Mouse (Mus musculus): ENCODE data around the gene Cxadr.
"Not testable (repeated sequence)": the region's sequence is repeated elsewhere in the genome, so short reads cannot be mapped to it uniquely, and the experiment has no call there.

The Cxadr gene

DNA sequence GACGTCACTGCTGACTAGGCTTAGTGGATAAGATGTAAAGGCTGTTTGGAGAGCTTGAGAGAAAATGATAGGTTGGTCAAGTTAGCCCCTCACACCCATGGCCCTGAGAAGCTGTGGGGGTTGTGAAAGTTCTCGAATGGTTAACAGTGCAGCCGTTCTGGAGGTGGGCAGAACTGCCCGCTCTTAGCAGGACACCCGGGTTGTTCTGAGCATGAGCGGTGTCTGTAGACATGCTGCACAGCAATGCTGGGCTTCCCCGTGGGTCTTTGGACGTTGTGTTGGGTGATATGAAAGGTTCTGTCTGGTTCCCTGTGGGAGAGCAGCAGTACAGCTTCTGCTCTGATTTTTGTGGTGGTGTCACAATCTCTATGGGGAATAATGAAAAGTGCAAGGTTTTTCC lies 5.3 kb downstream of the Cxadr start:
- no peak for DNase-seq (ENCODE audit: low spot score in 2 of 2)

DNA sequence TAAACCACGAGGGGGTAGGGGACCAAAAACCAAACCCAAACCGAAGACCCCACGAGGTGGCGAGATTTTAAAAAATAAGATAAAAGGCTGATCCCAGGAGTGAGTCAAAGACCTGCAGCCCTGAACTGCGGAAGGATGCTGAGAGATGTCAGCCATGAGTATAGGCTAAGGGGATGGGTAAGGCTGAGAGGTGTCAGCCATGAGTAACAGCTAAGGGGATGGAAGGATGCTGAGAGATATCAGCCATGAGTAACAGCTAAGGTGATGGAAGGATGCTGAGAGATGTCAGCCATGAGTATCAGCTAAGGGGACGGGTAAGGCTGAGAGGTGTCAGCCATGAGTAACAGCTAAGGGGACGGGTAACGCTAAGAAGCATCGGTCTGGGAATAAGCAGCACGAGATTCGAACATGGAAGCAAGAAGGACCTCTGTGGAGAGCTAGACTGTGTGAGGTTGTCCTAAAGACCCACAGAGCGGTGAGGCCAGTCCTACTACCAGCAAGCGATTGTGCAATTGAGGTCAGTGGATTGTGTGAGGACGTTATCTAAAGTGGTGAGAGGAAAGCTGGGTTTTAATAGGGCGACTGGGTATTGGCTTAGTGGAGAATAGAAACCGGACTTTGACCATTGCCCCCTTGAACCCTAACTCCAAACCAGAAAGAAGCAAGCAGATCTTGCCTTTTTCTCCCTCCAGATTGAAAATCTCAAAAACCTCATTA lies 6.3 kb downstream of the Cxadr start:
- no peak for DNase-seq (ENCODE audit: low spot score in 2 of 2)

DNA sequence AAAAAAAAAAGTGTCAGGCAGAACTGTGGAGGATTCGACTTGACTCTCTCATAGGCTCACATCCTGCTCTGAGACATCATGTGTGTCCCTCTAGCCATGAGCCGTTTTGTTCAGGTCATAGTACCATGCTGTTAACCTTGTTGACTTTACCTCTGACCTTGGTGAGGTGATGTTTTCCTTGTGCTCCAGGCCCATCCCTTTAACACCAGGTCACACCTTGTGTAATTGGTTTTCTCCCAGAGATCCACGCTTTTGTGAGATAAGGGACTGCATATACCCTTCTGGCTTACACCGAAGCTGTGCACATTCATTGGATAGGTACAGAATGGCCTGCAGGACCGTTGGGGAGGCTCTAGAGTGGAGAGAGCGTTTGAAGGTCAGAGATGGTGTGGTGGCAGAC lies 8.0 kb downstream of the Cxadr start:
- DNase-seq (ENCODE audit: low spot score in 2 of 2): no peak

DNA sequence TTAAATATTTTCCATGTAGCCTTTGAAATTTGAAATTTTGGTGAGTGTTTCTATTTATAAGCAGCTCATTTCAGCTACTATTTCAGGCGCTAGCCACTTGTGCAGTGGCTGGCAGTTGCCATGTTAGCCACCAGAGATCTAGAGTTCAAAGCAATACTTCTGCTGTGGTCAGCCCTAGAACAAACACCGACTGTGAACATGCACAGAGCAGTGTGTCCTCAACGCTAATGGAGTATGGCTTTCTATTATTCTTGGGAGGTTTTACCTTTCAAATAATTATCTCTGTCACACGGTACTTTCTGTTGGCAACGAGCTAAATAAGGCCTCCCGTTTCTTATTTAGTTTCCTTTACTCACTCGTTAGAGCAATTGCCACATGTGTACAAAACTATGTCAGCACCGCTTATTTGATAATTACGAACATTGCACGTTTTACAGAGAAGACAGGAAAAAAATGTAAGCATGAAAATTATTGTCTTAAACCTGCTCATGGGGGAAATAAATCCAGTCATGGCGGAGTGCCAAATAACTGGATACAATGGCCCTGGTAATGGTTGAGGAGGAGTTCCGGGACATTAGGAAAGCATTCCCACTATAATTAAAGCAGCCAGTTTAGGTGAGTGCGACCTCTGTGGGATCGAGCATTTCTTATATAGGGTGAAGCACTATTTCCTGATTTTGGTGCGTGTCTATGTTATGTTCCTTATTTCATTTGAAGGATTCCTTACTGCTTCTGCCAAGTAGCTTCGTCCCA lies 12.0 kb downstream of the Cxadr start:
- DNase-seq (ENCODE audit: low spot score in 2 of 2): no peak

DNA sequence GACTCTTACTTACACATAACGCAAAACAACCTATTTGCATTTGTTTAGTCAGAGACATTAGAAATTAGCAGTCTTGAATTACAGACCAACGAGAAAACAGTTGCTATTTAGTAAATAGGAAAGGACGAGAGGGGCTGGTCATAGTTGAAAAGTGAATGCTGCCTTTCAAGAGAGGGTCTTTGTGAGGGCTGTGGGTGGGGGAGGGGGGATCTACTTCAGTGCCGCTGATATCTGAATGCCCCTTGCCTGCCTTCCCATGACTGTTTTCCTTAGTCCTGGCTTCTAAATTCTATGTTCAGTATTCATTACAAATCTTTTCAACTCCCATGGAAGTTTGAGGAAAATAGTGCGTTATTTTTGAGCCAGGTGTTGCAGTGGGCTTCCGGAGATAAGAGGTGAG lies 12.7 kb downstream of the Cxadr start:
- DNase-seq (ENCODE audit: low spot score in 2 of 2): no peak

DNA sequence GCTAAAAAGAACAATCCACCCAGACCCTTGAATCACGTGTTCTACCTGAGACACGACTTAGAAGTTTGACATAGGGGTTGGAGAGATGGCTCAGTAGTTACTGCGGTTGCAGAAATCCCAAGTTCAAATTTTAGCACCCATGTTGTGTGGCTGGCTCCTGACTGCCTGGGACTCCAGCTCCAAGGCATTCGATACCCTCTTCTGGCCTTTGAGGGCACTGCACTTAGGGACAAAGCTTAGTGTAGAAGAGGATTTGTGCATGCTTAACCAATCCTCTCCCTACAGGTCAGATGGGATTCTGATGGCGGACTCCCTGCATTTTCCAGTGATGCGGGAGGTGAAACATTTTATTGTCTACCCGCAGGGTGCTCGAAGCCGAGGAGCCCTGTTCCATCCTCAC lies 15.6 kb downstream of the Cxadr start:
- peak; percentile 32 to 73 for DNase-seq (ENCODE audit: low spot score in 2 of 2)

DNA sequence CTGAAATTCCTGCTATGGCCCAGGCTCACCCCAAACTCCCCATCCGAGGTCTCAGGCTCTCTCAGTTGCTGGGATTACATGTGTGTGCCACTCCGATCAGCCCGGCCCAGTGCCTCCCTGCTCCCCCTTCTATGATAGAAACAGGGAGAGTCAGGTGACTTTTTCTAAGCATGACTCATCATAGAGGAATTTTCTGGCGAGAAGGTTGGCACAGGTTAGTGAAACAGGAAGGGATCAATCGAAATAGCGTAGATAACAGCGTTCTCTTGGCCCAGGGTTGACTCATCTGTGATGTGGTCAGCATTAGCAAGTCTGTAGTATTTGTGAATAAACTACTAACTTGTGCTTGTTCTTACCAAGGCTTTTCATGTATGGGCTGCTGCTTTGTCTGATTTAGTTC lies 16.7 kb downstream of the Cxadr start:
- no peak for DNase-seq (ENCODE audit: low spot score in 2 of 2)

DNA sequence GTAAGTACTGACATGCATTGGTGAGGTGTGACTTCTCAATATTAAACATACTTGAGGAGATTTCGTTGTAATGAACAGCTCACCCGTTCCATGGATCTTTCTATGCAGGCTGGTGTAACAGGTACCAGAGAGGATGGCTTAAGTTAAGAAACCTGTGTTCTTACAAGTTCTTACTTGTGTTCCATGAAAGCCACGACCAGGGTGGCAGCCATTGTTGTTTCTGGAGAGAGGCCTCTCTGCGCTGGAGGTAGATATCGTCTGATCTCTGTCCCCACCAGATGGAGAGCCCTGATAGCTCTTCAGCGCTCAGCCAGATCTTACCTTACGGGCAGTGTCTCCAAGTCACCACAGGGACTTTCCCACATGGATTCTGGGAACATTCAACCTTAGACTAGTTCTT lies 18.4 kb downstream of the Cxadr start:
- no peak for DNase-seq (ENCODE audit: low spot score in 2 of 2)

DNA sequence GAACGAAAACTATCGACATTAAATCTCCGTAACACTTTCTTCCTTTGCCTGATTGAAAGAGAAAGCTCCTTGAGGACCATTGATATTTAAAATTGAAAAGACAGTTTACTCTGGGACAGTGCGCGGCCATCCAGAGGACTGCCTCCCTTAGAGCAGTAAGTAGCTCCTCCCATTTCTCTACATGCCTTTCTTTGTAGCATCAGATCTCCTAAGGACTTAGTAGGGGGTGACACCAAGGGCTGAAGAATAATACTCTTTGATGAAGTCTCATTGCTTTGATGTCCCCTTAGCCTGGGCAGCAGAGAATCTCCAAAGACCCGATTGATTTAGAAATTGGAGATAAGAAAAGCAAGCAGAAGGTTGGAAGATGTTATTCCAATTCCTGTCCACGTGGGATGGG lies 20.3 kb downstream of the Cxadr start:
- no peak for DNase-seq (ENCODE audit: low spot score in 2 of 2)

DNA sequence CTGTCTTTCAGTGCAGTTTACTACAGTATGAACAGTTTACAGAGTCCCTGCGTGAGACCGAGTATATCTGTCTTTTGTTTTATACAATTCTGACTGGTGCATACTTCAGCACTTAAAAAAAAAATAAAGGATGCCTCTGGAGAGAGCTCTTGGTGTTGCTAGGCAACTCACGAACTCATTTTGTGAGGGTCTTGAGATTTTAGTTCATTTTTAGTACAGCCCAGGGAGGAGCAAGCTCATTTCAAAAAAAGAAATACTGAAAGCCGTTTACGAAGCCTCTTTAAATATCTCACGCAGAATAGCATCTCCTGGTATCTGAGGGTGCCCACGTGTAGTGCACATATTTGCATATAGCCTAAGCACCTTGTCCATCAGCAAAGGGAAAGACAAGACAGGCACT lies 20.9 kb downstream of the Cxadr start:
- peak in 1 of 2 experiments; percentile 66 for DNase-seq (ENCODE audit: low spot score in 2 of 2)

DNA sequence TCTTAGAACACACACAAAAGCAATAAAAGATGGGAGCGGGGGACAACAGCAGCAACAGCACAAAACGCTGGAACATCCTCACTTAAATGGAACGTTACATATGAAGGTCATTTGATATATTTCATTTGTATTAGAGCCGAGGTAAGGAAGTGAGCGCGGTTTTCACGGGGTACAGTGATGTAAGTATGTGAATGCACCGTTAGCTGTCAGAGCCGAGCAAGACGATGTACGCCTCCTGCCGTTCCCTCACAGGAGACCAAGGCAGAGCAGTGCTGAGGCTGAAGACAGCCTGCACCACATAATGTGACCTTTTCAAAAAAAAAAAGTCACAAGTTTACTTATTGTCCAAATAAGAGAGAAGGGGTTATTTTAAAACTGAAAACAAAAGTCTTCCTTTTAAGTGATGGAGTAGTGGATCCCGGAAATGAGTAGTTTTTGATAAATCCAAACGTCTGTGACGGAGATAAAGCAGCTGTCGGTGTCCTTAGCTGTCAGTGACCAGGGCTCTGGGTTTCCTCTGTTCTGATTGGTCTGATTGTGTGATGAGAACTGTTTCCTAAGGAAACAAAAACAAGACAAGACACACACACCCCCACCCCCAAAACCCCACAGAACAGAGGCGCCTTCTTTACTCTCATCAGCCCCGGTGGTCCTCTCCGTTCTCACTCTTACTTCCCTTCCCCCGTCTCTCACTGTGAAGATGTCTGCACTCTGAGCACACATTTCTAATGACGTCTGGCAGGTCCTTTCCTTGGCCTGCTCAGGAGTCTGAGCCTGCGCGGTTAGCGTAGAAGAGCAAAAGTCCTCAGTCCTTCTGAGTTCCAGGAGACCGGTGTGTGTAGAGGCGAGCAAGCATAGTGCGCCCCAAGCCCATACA lies 24.9 kb downstream of the Cxadr start:
- no peak for DNase-seq (ENCODE audit: low spot score in 2 of 2)

DNA sequence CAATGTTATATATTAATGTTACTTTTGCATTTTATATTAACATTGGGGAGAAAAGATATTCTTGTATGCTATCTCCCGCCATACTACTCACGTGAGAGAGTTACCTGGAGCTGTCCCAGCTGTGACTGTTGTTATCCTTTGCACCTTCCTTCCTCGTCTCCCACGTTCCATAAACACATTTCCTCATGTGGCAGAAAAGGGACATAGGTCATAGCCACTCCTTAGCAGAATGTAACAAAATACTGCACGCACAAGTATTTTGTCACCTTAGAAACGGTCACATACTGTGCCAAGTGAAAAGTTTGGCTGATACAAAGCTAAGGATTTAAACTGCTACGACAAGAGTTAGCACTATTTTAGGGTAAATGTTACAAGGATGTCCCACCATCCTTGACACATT lies 26.3 kb downstream of the Cxadr start:
- no peak for DNase-seq (ENCODE audit: low spot score in 2 of 2)

DNA sequence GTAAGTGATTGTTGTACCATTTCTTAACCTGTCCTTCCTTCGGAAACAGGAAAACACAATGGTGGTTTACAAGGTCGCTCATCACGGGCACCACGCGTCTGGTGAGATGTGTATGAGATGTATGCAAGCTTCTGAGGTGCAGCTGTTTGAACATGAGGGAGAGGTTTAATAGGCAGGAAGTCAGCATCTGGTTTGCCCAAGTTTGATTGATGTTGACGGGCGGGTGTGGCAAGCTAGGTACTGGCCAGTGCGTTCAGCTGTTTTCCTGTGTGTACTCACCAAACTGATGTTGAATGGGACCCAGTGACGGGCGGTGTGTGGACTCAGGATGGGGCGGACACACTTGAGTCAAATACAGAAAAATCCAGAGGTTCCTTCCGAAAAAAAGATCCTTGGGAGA lies 26.7 kb downstream of the Cxadr start:
- DNase-seq (ENCODE audit: low spot score in 2 of 2): no peak

DNA sequence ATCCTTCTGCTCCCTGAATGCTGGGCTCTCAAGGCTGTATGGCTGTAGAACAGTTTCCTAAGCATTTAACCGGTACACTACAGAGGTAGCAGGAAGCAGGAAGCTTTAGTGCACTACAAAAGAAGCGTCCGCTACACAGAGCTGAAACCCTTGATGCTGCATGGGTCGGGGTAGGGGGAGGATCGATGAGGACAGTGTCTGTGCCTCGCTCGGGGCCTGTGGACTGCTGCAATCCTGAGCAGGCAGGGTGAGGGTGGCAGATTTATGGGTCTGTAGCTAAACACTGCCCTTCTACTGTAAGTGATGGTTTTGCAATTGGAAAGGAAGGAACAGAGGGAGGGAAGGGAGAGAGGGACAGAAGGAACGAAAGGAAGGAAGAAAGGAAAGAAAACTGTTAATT lies 35.9 kb downstream of the Cxadr start:
- no peak for DNase-seq (ENCODE audit: low spot score in 2 of 2)

DNA sequence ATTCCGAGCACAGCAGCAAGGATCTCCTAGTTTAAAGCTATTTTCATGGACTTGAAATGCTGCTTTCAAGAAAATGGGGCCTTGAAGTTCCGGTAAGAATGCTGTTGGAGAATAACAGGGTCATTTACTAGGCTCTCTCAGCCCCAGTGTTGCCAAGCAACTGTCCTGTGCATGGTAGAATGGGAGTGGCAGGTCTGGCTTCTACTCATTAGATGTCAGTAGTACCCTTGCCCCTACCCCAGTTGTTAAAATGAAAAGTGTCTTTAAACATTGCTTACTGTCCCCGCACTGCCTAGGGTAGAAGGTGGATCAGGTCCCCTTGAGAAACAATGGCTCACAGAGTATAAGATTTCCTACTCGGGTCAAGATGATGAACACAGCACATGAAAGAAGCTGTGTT lies 40.1 kb downstream of the Cxadr start:
- DNase-seq (ENCODE audit: low spot score in 2 of 2): no peak

DNA sequence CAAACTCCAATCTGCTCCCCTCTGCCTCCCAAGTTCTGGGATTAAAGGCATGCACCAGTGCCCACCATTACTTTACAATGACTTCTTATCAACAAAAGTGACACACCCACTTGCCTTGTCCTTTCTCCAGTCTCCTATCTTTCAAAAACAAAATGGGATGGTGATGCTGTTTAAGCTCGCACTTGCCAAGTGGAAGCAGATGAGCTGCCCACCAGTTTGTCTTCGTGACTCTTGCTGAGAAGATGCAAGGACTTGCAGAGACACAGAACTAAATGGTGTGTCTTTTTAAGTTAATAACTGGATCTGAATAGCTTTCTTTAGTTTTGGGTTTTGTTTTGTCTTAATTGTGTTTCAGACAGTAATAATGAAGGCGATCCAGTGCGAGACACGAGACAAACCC lies 41.5 kb downstream of the Cxadr start:
- DNase-seq (ENCODE audit: low spot score in 2 of 2): no peak

DNA sequence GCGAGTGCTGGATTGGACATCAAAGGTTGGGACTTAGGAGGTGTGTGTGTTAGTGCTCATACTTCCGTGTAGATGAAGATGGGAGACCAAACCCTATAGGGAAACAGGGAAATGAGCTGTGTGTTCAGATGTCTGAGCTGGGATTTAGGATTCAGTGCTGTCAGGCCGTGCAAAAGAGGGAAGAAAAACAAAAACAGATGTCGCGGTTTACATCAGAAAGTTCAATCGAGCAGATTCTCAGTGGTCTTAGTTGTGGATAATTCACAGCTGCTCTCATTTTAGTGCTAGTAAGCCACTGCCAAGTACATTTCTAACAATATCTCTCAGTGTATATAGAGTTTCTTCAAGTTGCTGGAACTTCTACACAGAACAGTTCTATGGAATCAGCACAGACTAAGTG lies 42.5 kb downstream of the Cxadr start:
- no peak for DNase-seq (ENCODE audit: low spot score in 2 of 2)

DNA sequence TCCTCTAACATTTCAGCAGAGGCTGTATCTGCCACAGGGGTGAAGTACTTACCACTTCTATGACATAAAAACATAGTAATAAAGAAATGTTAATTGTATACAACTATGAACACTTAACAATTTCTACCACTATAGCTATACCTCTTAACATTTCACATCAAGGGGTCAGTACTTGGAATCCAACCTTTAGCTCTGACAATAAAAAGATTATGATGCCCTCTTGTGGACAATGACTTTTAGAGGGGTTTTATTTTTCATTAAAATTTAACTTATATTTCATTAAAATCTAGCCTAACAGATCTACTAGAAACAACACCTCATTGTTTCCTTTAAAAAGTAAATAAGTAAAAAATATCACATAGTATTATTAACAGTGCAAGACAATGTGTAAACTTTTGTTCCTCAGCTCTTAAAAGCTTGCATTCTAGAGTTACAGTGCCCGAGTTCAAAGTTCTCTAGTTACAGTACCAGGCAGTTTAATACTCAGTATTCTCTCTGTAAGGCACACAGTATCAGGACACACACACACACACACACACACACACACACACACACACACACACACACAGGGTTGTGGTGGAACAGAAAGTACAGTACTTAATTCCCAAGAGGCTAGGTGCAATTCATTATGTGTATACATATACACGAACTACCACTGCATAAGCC lies 45.5 kb downstream of the Cxadr start:
- no peak for DNase-seq (ENCODE audit: low spot score in 2 of 2)

DNA sequence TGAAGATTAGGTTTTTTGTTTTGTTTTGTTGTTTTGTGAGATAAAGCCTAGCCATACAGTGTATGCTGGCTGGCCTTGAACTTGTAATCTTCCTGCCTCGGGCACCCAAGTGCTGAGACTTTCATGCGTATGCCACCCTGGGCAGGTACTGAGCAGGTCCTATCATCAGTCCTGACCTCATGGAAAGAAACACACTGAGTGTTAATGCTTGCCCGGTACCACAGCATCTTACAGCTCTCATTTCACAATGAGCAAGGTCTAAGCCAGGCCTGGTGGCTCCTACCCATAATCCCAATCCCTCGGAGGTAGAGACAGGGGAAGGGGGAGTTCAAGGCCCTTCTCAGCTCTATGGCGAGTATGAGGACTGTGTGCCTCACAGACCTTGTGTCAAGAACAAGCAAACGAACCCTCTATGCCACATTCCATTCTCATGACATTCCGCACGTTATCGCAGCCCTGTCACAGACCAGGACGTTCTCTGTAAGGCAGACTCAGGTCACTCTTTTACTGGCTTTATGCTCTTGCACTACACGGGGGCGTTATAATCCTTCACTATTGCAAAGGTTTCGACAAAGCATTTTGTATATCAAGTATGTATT lies 46.1 kb downstream of the Cxadr start:
- no peak for DNase-seq (ENCODE audit: low spot score in 2 of 2)

DNA sequence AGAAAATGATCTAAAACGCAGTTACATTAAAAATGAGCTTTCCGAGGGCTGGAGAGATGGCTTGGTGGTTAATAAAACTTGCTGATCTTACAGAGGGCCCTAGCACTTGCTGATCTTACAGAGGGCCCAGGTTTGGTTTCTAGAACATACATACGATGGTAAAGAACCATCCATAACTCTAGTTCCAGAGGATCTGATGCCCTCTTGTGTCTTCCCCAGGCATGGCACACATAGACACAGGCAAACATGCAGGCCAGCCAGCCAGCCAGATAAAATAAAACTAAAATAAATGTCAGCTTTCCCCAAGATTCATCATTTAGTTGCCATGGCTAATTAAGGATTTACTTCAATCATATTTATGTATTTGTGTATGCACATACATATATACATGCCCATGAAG lies 56.5 kb downstream of the Cxadr start:
- DNase-seq (ENCODE audit: low spot score in 2 of 2): no peak

DNA sequence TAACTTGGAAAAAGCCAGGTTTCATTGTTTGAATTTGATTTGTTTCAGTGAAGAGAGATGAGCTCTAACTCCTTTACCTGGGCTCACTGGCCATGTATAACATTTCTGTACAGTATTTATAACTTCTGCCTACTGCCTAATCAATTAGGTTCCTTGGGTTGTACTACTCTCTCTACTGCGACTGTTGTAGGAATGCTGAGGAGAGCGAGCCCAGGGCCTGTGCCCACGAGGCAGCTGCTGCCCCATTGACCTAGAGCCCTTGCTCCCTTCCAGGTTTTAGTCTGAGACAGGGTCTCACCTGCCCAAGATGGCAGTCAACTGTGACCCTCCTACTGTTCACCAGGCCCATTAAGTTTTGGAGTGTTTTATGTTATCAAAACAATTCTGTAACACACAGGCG lies 60.2 kb downstream of the Cxadr start:
- no peak for DNase-seq (ENCODE audit: low spot score in 2 of 2)

DNA sequence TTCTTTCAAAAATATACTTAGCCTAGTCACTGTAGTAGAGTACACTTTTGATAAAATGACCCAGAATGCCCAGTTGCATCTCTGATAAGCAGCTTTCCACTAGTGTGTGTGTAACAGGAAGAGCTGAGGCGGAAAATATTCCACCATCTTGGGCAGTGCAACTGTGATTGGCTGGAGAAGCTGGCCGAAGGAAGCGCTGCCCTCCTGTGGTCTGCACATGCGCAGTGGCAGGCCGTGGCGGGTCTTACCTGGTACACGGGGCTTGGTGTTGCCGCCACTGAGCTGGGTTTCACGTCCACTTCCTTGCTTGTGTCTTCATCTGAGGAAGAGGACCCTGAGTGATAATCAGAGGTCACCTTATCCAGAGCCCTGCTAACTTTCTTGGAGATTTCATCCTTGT lies 63.3 kb downstream of the Cxadr start:
- not testable (repeated sequence) for DNase-seq (ENCODE audit: low spot score in 2 of 2)
